Mouse (Mus musculus): ENCODE data around the gene Arxes2. TPM values are rescaled to one million over a fixed set of nuclear protein-coding genes. Genes with fewer than 3 reads are reported as not detected.
A peak's percentile ranks its signal among the peaks of the same experiment; 100 is the strongest.
"Not testable (repeated sequence)": the region's sequence is repeated elsewhere in the genome, so short reads cannot be mapped to it uniquely, and the experiment has no call there.

Gene Arxes2
- polyA plus RNA-seq, 1 experiment from 2014 or later: 150 TPM

GRCm38 (mm10) chrX:135974424-135975225 lies 19.0 kb upstream of the Arxes2 start:
- WGBS: 60% methylated on average over 20 of the region's 20 CpGs
- no peaks in the 10 kb centered on the region for H3K9me3 ChIP-seq (replicated peaks)
- no peak overlapping the region for H3K27ac ChIP-seq
- no peak overlapping the region for H3K9ac ChIP-seq
- no peak overlapping the region for H3K4me2 ChIP-seq
- H3K4me3 ChIP-seq: no peak overlapping the region
- H3K27me3 ChIP-seq: no peaks in the 10 kb centered on the region
- peak; percentile 68; the same call in 1 of the 2 replicates for ATAC-seq
- H3K36me3 ChIP-seq (ENCODE audit: poor library complexity, severe bottlenecking): 0 out of 2 replicates have a peak, but pooled peaks cover 4% of the 10 kb centered on the region
- no peaks in the 10 kb centered on the region for H3K4me1 ChIP-seq

GRCm38 (mm10) chrX:135975226-135975552 lies 18.4 kb upstream of the Arxes2 start:
- ATAC-seq: peak; percentile 75; the same call in 1 of the 2 replicates
- WGBS: 28% methylated on average over 8 of the region's 8 CpGs
- no peak overlapping the region for H3K27ac ChIP-seq

GRCm38 (mm10) chrX:135984539-135985260 lies 8.9 kb upstream of the Arxes2 start:
- H3K36me3 ChIP-seq (ENCODE audit: poor library complexity, severe bottlenecking): no peaks in the 10 kb centered on the region
- H3K4me3 ChIP-seq: no peak overlapping the region
- no peaks in the 10 kb centered on the region for H3K27me3 ChIP-seq
- H3K27ac ChIP-seq: peak overlapping the region; percentile 51; the same call in 1 of the 2 replicates
- no peak overlapping the region for H3K9ac ChIP-seq
- no peaks in the 10 kb centered on the region for H3K4me1 ChIP-seq
- ATAC-seq: peak; percentile 82
- H3K9me3 ChIP-seq (replicated peaks): no peaks in the 10 kb centered on the region
- WGBS: 53% methylated on average over 6 of the region's 6 CpGs
- H3K4me2 ChIP-seq: no peak overlapping the region

More at GRCm38 (mm10) chrX:135975226-135975552, 18.4 kb upstream of the Arxes2 start:
- H3K36me3 ChIP-seq (ENCODE audit: poor library complexity, severe bottlenecking): 0 out of 2 replicates have a peak, but pooled peaks cover 4% of the 10 kb centered on the region
- no peaks in the 10 kb centered on the region for H3K4me1 ChIP-seq
- no peak overlapping the region for H3K4me3 ChIP-seq
- H3K27me3 ChIP-seq: no peaks in the 10 kb centered on the region
- no peaks in the 10 kb centered on the region for H3K9me3 ChIP-seq (replicated peaks)
- no peak overlapping the region for H3K4me2 ChIP-seq
- no peak overlapping the region for H3K9ac ChIP-seq

- H3K36me3 ChIP-seq (ENCODE audit: poor library complexity, severe bottlenecking): no peaks in the 10 kb centered on the region
- no peaks in the 10 kb centered on the region for H3K9me3 ChIP-seq (replicated peaks)
- H3K27ac ChIP-seq: no peak overlapping the region
- ATAC-seq: no peak
- H3K4me1 ChIP-seq: no peaks in the 10 kb centered on the region
- no peak overlapping the region for H3K4me2 ChIP-seq
- H3K9ac ChIP-seq: no peak overlapping the region
- 95% methylated on average over 3 of the region's 3 CpGs for WGBS
- H3K4me3 ChIP-seq: no peak overlapping the region
- H3K27me3 ChIP-seq: no peaks in the 10 kb centered on the region
Measured at GRCm38 (mm10) chrX:135986267-135986666, 7.4 kb upstream of the Arxes2 start.

GRCm38 (mm10) chrX:135990661-135991060 lies 3.0 kb upstream of the Arxes2 start:
- Histone ChIP-seq H3K27ac (no peak overlapping the region), H3K9ac (no peak overlapping the region), H3K4me2 (no peak overlapping the region), H3K4me3 (no peak overlapping the region), H3K27me3 (no peaks in the 10 kb centered on the region), H3K9me3 (replicated peaks) (no peaks in the 10 kb centered on the region), H3K36me3 (ENCODE audit: poor library complexity, severe bottlenecking) (no peaks in the 10 kb centered on the region), H3K4me1 (no peaks in the 10 kb centered on the region)
- WGBS: 81% methylated on average over 2 of the region's 2 CpGs
- no peak for ATAC-seq

- H3K27ac ChIP-seq; H3K9ac ChIP-seq; H3K4me3 ChIP-seq; H3K4me1 ChIP-seq; H3K9me3 ChIP-seq (replicated peaks); H3K36me3 ChIP-seq (ENCODE audit: poor library complexity, severe bottlenecking); H3K27me3 ChIP-seq: not testable (repeated sequence)
- WGBS: 25% methylated on average over 2 of the region's 3 CpGs
- peak; percentile 91 for ATAC-seq
- H3K4me2 ChIP-seq: peak overlapping the region; percentile 25
Measured at GRCm38 (mm10) chrX:135993192-135993594, 431 bp upstream of the Arxes2 start.

- no peak overlapping the region for H3K9ac ChIP-seq
- no peaks in the 10 kb centered on the region for H3K36me3 ChIP-seq (ENCODE audit: poor library complexity, severe bottlenecking)
- no peaks in the 10 kb centered on the region for H3K4me1 ChIP-seq
- no peak for ATAC-seq
- H3K9me3 ChIP-seq (replicated peaks): no peaks in the 10 kb centered on the region
- no peaks in the 10 kb centered on the region for H3K27me3 ChIP-seq
- no peak overlapping the region for H3K27ac ChIP-seq
- no peak overlapping the region for H3K4me2 ChIP-seq
- WGBS: 16% methylated on average over 5 of the region's 5 CpGs
- no peak overlapping the region for H3K4me3 ChIP-seq
Measured at GRCm38 (mm10) chrX:136007199-136007843, 13.7 kb downstream of the Arxes2 start.

- H3K4me3 ChIP-seq: no peak overlapping the region
- ATAC-seq: no peak
- no peak overlapping the region for H3K9ac ChIP-seq
- 17% methylated on average over 2 of the region's 2 CpGs for WGBS
- H3K36me3 ChIP-seq (ENCODE audit: poor library complexity, severe bottlenecking): no peaks in the 10 kb centered on the region
- no peaks in the 10 kb centered on the region for H3K27me3 ChIP-seq
- H3K9me3 ChIP-seq (replicated peaks): no peaks in the 10 kb centered on the region; the same call in 1 of the 2 replicates
- no peak overlapping the region for H3K27ac ChIP-seq
- no peaks in the 10 kb centered on the region for H3K4me1 ChIP-seq
- H3K4me2 ChIP-seq: no peak overlapping the region
Measured at GRCm38 (mm10) chrX:136014392-136014791, 20.8 kb downstream of the Arxes2 start.

- Histone ChIP-seq H3K9me3 (replicated peaks) (no peaks in the 10 kb centered on the region), H3K27me3 (no peaks in the 10 kb centered on the region), H3K4me2 (no peak overlapping the region), H3K4me3 (no peak overlapping the region), H3K9ac (no peak overlapping the region), H3K4me1 (no peaks in the 10 kb centered on the region), H3K27ac (no peak overlapping the region), H3K36me3 (ENCODE audit: poor library complexity, severe bottlenecking) (no peaks in the 10 kb centered on the region)
- ATAC-seq: no peak
- 55% methylated on average over 1 of the region's 1 CpGs for WGBS
Measured at GRCm38 (mm10) chrX:136030331-136030730, 36.7 kb downstream of the Arxes2 start.

- H3K36me3 ChIP-seq (ENCODE audit: poor library complexity, severe bottlenecking); H3K27me3 ChIP-seq; H3K27ac ChIP-seq; H3K9me3 ChIP-seq (replicated peaks); H3K4me1 ChIP-seq; H3K9ac ChIP-seq: not testable (repeated sequence)
- 10% methylated on average over 14 of the region's 49 CpGs for WGBS
- Histone ChIP-seq H3K4me2 (peak within 1 kb of the TSS; percentile 56), H3K4me3 (peak within 1 kb of the TSS; percentile 28)
- peak; percentile 94 for ATAC-seq
Measured at GRCm38 (mm10) chrX:136032799-136033763, 39.5 kb downstream of the Arxes2 start, which contains the start of gene Arxes1. TSS of gene Arxes1 (plus strand) at chrX:136033367.

- no peaks in the 10 kb centered on the region for H3K9me3 ChIP-seq (replicated peaks)
- 88% methylated on average over 1 of the region's 1 CpGs for WGBS
Measured at GRCm38 (mm10) chrX:136043726-136044125, 50.1 kb downstream of the Arxes2 start.

More at GRCm38 (mm10) chrX:136043726-136044125, 50.1 kb downstream of the Arxes2 start:
- Histone ChIP-seq H3K4me1 (no peaks in the 10 kb centered on the region), H3K4me2 (no peak overlapping the region), H3K27me3 (no peaks in the 10 kb centered on the region), H3K4me3 (no peak overlapping the region), H3K36me3 (ENCODE audit: poor library complexity, severe bottlenecking) (no peaks in the 10 kb centered on the region), H3K27ac (no peak overlapping the region), H3K9ac (no peak overlapping the region)
- no peak for ATAC-seq
